Mouse (Mus musculus): ENCODE data around the gene Lhfpl5. TPM values are rescaled to one million over a fixed set of nuclear protein-coding genes. Genes with fewer than 3 reads are reported as not detected.

Gene Lhfpl5
- polyA plus RNA-seq, 1 experiment: 0.04 TPM

- no peak overlapping the region for H3ac ChIP-seq (ENCODE audit: control insufficient read depth, insufficient read length)
- H3K36me3 ChIP-seq (ENCODE audit: control insufficient read depth, insufficient read depth): no peaks in the 10 kb centered on the region
- no peak overlapping the region for H3K4me2 ChIP-seq (ENCODE audit: low read depth)
- H3K79me2 ChIP-seq (ENCODE audit: control insufficient read depth, insufficient read depth): no peaks in the 10 kb centered on the region
- H3K27me3 ChIP-seq (ENCODE audit: control insufficient read depth, insufficient read depth, insufficient read length): peaks cover 22% of the 10 kb centered on the region
- TF ChIP-seq SRF (IDR thresholded peaks at IDR 0.05; ENCODE audit: control insufficient read depth, insufficient read length, low read depth) (no peak), REST (IDR thresholded peaks at IDR 0.05; ENCODE audit: insufficient read depth, insufficient read length) (no peak), MAX (IDR thresholded peaks at IDR 0.05; ENCODE audit: low read depth) (no peak), MYOD1 (IDR thresholded peaks at IDR 0.05; ENCODE audit: control insufficient read depth in 1 of 3, insufficient read length in 2 of 3, low read depth in 2 of 3) (no peak), MYOG (IDR thresholded peaks at IDR 0.05; ENCODE audit: control insufficient read depth in 1 of 3, insufficient read depth in 1 of 3, insufficient read length in 2 of 3, low read depth in 2 of 3) (no peak), TCF3 (IDR thresholded peaks at IDR 0.05; ENCODE audit: insufficient read length, low read depth) (no peak), POLR2AphosphoS2 (IDR thresholded peaks at IDR 0.05; ENCODE audit: insufficient read length, low read depth) (no peak), CEBPB (IDR thresholded peaks at IDR 0.05; ENCODE audit: insufficient read depth, poor library complexity, severe bottlenecking) (no peak), POLR2A (IDR thresholded peaks at IDR 0.05; ENCODE audit: insufficient read length, low read depth) (no peak), USF1 (IDR thresholded peaks at IDR 0.05; ENCODE audit: low read depth) (no peak), E2F4 (IDR thresholded peaks at IDR 0.05; ENCODE audit: insufficient read depth) (no peak), TCF12 (IDR thresholded peaks at IDR 0.05; ENCODE audit: insufficient read depth, poor library complexity, severe bottlenecking) (no peak)
- H3K4me3 ChIP-seq: no peak overlapping the region
These were observed 10.3 kb upstream of the Lhfpl5 start for GRCm38 (mm10) chr17:28565181-28565580.

GRCm38 (mm10) chr17:28567541-28567940 lies 7.9 kb upstream of the Lhfpl5 start:
- no peaks in the 10 kb centered on the region for H3K36me3 ChIP-seq (ENCODE audit: control insufficient read depth, insufficient read depth)
- H3K4me3 ChIP-seq: no peak overlapping the region
- no peaks in the 10 kb centered on the region for H3K79me2 ChIP-seq (ENCODE audit: control insufficient read depth, insufficient read depth)
- no peaks in the 10 kb centered on the region for H3K27me3 ChIP-seq (ENCODE audit: control insufficient read depth, insufficient read depth, insufficient read length)
- H3ac ChIP-seq (ENCODE audit: control insufficient read depth, insufficient read length): no peak overlapping the region
- H3K4me2 ChIP-seq (ENCODE audit: low read depth): no peak overlapping the region
- no peak for TF ChIP-seq MYOG (IDR thresholded peaks at IDR 0.05; ENCODE audit: control insufficient read depth in 1 of 3, insufficient read depth in 1 of 3, insufficient read length in 2 of 3, low read depth in 2 of 3)
- no peak for TF ChIP-seq E2F4 (IDR thresholded peaks at IDR 0.05; ENCODE audit: insufficient read depth)
- no peak for TF ChIP-seq REST (IDR thresholded peaks at IDR 0.05; ENCODE audit: insufficient read depth, insufficient read length)
- TF ChIP-seq USF1 (IDR thresholded peaks at IDR 0.05; ENCODE audit: low read depth): no peak
- TF ChIP-seq POLR2A (IDR thresholded peaks at IDR 0.05; ENCODE audit: insufficient read length, low read depth): no peak
- TF ChIP-seq SRF (IDR thresholded peaks at IDR 0.05; ENCODE audit: control insufficient read depth, insufficient read length, low read depth): no peak
- no peak for TF ChIP-seq TCF3 (IDR thresholded peaks at IDR 0.05; ENCODE audit: insufficient read length, low read depth)
- no peak for TF ChIP-seq TCF12 (IDR thresholded peaks at IDR 0.05; ENCODE audit: insufficient read depth, poor library complexity, severe bottlenecking)
- TF ChIP-seq MYOD1 (IDR thresholded peaks at IDR 0.05; ENCODE audit: control insufficient read depth in 1 of 3, insufficient read length in 2 of 3, low read depth in 2 of 3): no peak
- TF ChIP-seq POLR2AphosphoS2 (IDR thresholded peaks at IDR 0.05; ENCODE audit: insufficient read length, low read depth): no peak
- TF ChIP-seq MAX (IDR thresholded peaks at IDR 0.05; ENCODE audit: low read depth): no peak
- TF ChIP-seq CEBPB (IDR thresholded peaks at IDR 0.05; ENCODE audit: insufficient read depth, poor library complexity, severe bottlenecking): no peak

- no peak overlapping the region for H3K4me3 ChIP-seq
- H3K27me3 ChIP-seq (ENCODE audit: control insufficient read depth, insufficient read depth, insufficient read length): no peaks in the 10 kb centered on the region
- no peak overlapping the region for H3ac ChIP-seq (ENCODE audit: control insufficient read depth, insufficient read length)
- H3K4me2 ChIP-seq (ENCODE audit: low read depth): no peak overlapping the region
- H3K79me2 ChIP-seq (ENCODE audit: control insufficient read depth, insufficient read depth): no peaks in the 10 kb centered on the region
- no peaks in the 10 kb centered on the region for H3K36me3 ChIP-seq (ENCODE audit: control insufficient read depth, insufficient read depth)
- TF ChIP-seq TCF12 (IDR thresholded peaks at IDR 0.05; ENCODE audit: insufficient read depth, poor library complexity, severe bottlenecking): no peak
- no peak for TF ChIP-seq E2F4 (IDR thresholded peaks at IDR 0.05; ENCODE audit: insufficient read depth)
- no peak for TF ChIP-seq CEBPB (IDR thresholded peaks at IDR 0.05; ENCODE audit: insufficient read depth, poor library complexity, severe bottlenecking)
- no peak for TF ChIP-seq MYOD1 (IDR thresholded peaks at IDR 0.05; ENCODE audit: control insufficient read depth in 1 of 3, insufficient read length in 2 of 3, low read depth in 2 of 3)
- TF ChIP-seq POLR2AphosphoS2 (IDR thresholded peaks at IDR 0.05; ENCODE audit: insufficient read length, low read depth): no peak
- TF ChIP-seq USF1 (IDR thresholded peaks at IDR 0.05; ENCODE audit: low read depth): no peak
- no peak for TF ChIP-seq POLR2A (IDR thresholded peaks at IDR 0.05; ENCODE audit: insufficient read length, low read depth)
- no peak for TF ChIP-seq SRF (IDR thresholded peaks at IDR 0.05; ENCODE audit: control insufficient read depth, insufficient read length, low read depth)
- no peak for TF ChIP-seq TCF3 (IDR thresholded peaks at IDR 0.05; ENCODE audit: insufficient read length, low read depth)
- no peak for TF ChIP-seq MAX (IDR thresholded peaks at IDR 0.05; ENCODE audit: low read depth)
- TF ChIP-seq REST (IDR thresholded peaks at IDR 0.05; ENCODE audit: insufficient read depth, insufficient read length): no peak
- no peak for TF ChIP-seq MYOG (IDR thresholded peaks at IDR 0.05; ENCODE audit: control insufficient read depth in 1 of 3, insufficient read depth in 1 of 3, insufficient read length in 2 of 3, low read depth in 2 of 3)
These were observed 3.6 kb upstream of the Lhfpl5 start for GRCm38 (mm10) chr17:28571868-28572267.

GRCm38 (mm10) chr17:28572521-28572920 lies 2.9 kb upstream of the Lhfpl5 start:
- TF ChIP-seq SRF (IDR thresholded peaks at IDR 0.05; ENCODE audit: control insufficient read depth, insufficient read length, low read depth) (no peak), MAX (IDR thresholded peaks at IDR 0.05; ENCODE audit: low read depth) (no peak), TCF12 (IDR thresholded peaks at IDR 0.05; ENCODE audit: insufficient read depth, poor library complexity, severe bottlenecking) (no peak), MYOD1 (IDR thresholded peaks at IDR 0.05; ENCODE audit: control insufficient read depth in 1 of 3, insufficient read length in 2 of 3, low read depth in 2 of 3) (no peak), REST (IDR thresholded peaks at IDR 0.05; ENCODE audit: insufficient read depth, insufficient read length) (no peak), MYOG (IDR thresholded peaks at IDR 0.05; ENCODE audit: control insufficient read depth in 1 of 3, insufficient read depth in 1 of 3, insufficient read length in 2 of 3, low read depth in 2 of 3) (no peak), USF1 (IDR thresholded peaks at IDR 0.05; ENCODE audit: low read depth) (no peak), CEBPB (IDR thresholded peaks at IDR 0.05; ENCODE audit: insufficient read depth, poor library complexity, severe bottlenecking) (no peak), POLR2AphosphoS2 (IDR thresholded peaks at IDR 0.05; ENCODE audit: insufficient read length, low read depth) (no peak), TCF3 (IDR thresholded peaks at IDR 0.05; ENCODE audit: insufficient read length, low read depth) (no peak), POLR2A (IDR thresholded peaks at IDR 0.05; ENCODE audit: insufficient read length, low read depth) (no peak), E2F4 (IDR thresholded peaks at IDR 0.05; ENCODE audit: insufficient read depth) (no peak)
- Histone ChIP-seq H3K79me2 (ENCODE audit: control insufficient read depth, insufficient read depth) (no peaks in the 10 kb centered on the region), H3K4me2 (ENCODE audit: low read depth) (no peak overlapping the region), H3K36me3 (ENCODE audit: control insufficient read depth, insufficient read depth) (no peaks in the 10 kb centered on the region), H3ac (ENCODE audit: control insufficient read depth, insufficient read length) (no peak overlapping the region), H3K4me3 (no peak overlapping the region), H3K27me3 (ENCODE audit: control insufficient read depth, insufficient read depth, insufficient read length) (no peaks in the 10 kb centered on the region)

All from myocyte (in vitro differentiated cells).